Mouse (Mus musculus) heart, adult 2 months (tissue): ENCODE results near the gene Prkar2b. TPM values are rescaled to one million over a fixed set of nuclear protein-coding genes. Genes with fewer than 3 reads are reported as not detected.

Experiments used
- DNase-seq, 2 experiments: peaks; one replicate each; pipeline ENCODE4 v3.0.0; 2021
- H3K27ac ChIP-seq: fragments of 200-600 bp; 2 replicates; pipeline ENCODE4 v1.8.1; 2022
- H3K27me3 ChIP-seq: fragments of 200-500 bp; 2 replicates; pipeline ENCODE4 v1.6.1; 2012; ENCODE audit warnings: mild to moderate bottlenecking, low read length, inconsistent platforms, mixed read lengths; ENCODE audit not compliant: control insufficient read depth, insufficient read depth
- H3K36me3 ChIP-seq: fragments of 200-500 bp; 2 replicates; pipeline ENCODE4 v1.6.1; 2012; ENCODE audit warnings: low read length, inconsistent platforms; ENCODE audit not compliant: control insufficient read depth, insufficient read depth
- H3K4me1 ChIP-seq: fragments of 200-500 bp; 2 replicates; pipeline ENCODE4 v1.6.1; 2011; ENCODE audit warnings: low read length; ENCODE audit not compliant: control insufficient read depth, insufficient read depth
- H3K4me3 ChIP-seq: fragments of 200-600 bp; 2 replicates; pipeline ENCODE4 v1.8.1; 2022
- H3K79me2 ChIP-seq: fragments of 200-500 bp; replicated peaks from 2 replicates; pipeline ENCODE4 v1.6.1; 2012; ENCODE audit warnings: mild to moderate bottlenecking, inconsistent platforms, low read length, moderate library complexity, mixed read lengths; ENCODE audit not compliant: control insufficient read depth, insufficient read depth
- H3K9ac ChIP-seq: fragments of 200-500 bp; 2 replicates; pipeline ENCODE4 v1.6.1; 2012; ENCODE audit warnings: low read depth, mild to moderate bottlenecking, control low read depth, inconsistent platforms, low read length, mixed read lengths
- CTCF ChIP-seq: fragments of 200-600 bp; IDR thresholded peaks from 2 replicates; pipeline ENCODE4 v1.8.1; 2022; ENCODE audit warnings: antibody characterized with exemption, mild to moderate bottlenecking, moderate library complexity
- EP300 ChIP-seq: fragments of 200-500 bp; IDR thresholded peaks from 2 replicates; pipeline ENCODE4 v1.6.1; 2011; ENCODE audit warnings: low read depth, low read length, control low read depth; ENCODE audit not compliant: insufficient read depth
- POLR2A ChIP-seq: fragments of 200-500 bp; IDR thresholded peaks from 2 replicates; pipeline ENCODE4 v1.6.1; 2011; ENCODE audit warnings: mild to moderate bottlenecking, low read depth, low read length, control low read depth; ENCODE audit not compliant: insufficient read depth
- WGBS: fragments of 180-500 bp; shearing (Covaris S2); methylation state at CpG from one replicate; pipeline ENCODE4 v1.1.7; 2018; 5-methylcytosine and 5-hydroxymethylcytosine counted together
- intact Hi-C: fragments of 180-260 bp; cut with DNase I; formaldehyde crosslinking; loops from one replicate; pipeline ENCODE4 v1.15.1; 2025
- polyA plus RNA-seq: library from polyadenylated mRNA; depleted of rRNA; stranded (reverse); fragments of >200 nt; gene quantifications from 2 replicates; pipeline ENCODE4 v1.2.3, GENCODE M21; 2012
- total RNA-seq, 2 experiments: library from RNA; stranded (reverse); gene quantifications; 2 replicates each; pipeline ENCODE4 v1.2.3; 2021

Prkar2b gene
- total and polyA plus RNA-seq, 3 experiments = 5.4 to 10.4 (median 7.9) TPM

GRCm38 (mm10) chr12:31976544-31976943 is 84.6 kb downstream of the Prkar2b start:
- no peak for DNase-seq
- H3K27ac ChIP-seq = no peak overlapping the region
- no peaks in the 10 kb centered on the region for H3K79me2 ChIP-seq
- H3K9ac ChIP-seq = no peak overlapping the region
- TF ChIP-seq CTCF (peak; percentile 42), EP300 (no peak)
- H3K4me3 ChIP-seq = no peak overlapping the region
- H3K27me3 ChIP-seq = no peaks in the 10 kb centered on the region
- intact Hi-C loops = no loop called here
- 60% methylated on average over 7 of the region's 7 CpGs for WGBS
- no peaks in the 10 kb centered on the region for H3K4me1 ChIP-seq
- H3K36me3 ChIP-seq = no peaks in the 10 kb centered on the region

GRCm38 (mm10) chr12:31973473-31974172 is 87.5 kb downstream of the Prkar2b start:
- H3K27ac ChIP-seq = peak overlapping the region; percentile 31; the same call in 1 of the 2 replicates
- H3K4me1 ChIP-seq = no peaks in the 10 kb centered on the region
- intact Hi-C loops = no loop called here
- no peaks in the 10 kb centered on the region for H3K79me2 ChIP-seq
- TF ChIP-seq CTCF (no peak), POLR2A (no peak), EP300 (peak; percentile 96)
- no peaks in the 10 kb centered on the region for H3K36me3 ChIP-seq
- 38% methylated on average over 13 of the region's 13 CpGs for WGBS
- no peak overlapping the region for H3K9ac ChIP-seq
- no peak overlapping the region for H3K4me3 ChIP-seq
- peak; percentile 72 to 85 for DNase-seq
- H3K27me3 ChIP-seq = no peaks in the 10 kb centered on the region

- intact Hi-C loops = no loop called here
- H3K9ac ChIP-seq = no peak overlapping the region
- H3K27ac ChIP-seq = no peak overlapping the region
- no peaks in the 10 kb centered on the region for H3K79me2 ChIP-seq
- no peak overlapping the region for H3K4me3 ChIP-seq
- 82% methylated on average over 8 of the region's 8 CpGs for WGBS
- no peaks in the 10 kb centered on the region for H3K36me3 ChIP-seq
- no peak for TF ChIP-seq POLR2A
- H3K27me3 ChIP-seq = no peaks in the 10 kb centered on the region
- DNase-seq = no peak
- H3K4me1 ChIP-seq = no peaks in the 10 kb centered on the region
These were observed 89.5 kb downstream of the Prkar2b start for GRCm38 (mm10) chr12:31971547-31971946.

- Histone ChIP-seq H3K9ac (no peak overlapping the region), H3K27ac (no peak overlapping the region), H3K4me3 (no peak overlapping the region), H3K27me3 (no peaks in the 10 kb centered on the region), H3K36me3 (no peaks in the 10 kb centered on the region), H3K4me1 (no peaks in the 10 kb centered on the region), H3K79me2 (no peaks in the 10 kb centered on the region)
- no peak for DNase-seq
- intact Hi-C loops = no loop called here
- WGBS = 16% methylated on average over 1 of the region's 1 CpGs
- no peak for TF ChIP-seq EP300
- no peak for TF ChIP-seq POLR2A
- no peak for TF ChIP-seq CTCF
These were observed 92.0 kb downstream of the Prkar2b start for GRCm38 (mm10) chr12:31969111-31969510.

GRCm38 (mm10) chr12:31967536-31967935 is 93.6 kb downstream of the Prkar2b start:
- H3K27ac ChIP-seq = no peak overlapping the region
- intact Hi-C loops = loop anchor here (1.0 kb wide), 2 partner anchors 177 to 279 kb away; no protein-coding TSS in a partner anchor
- DNase-seq = peak in 1 of 2 experiments; percentile 36
- no peak overlapping the region for H3K9ac ChIP-seq
- H3K4me1 ChIP-seq = no peaks in the 10 kb centered on the region
- peak; percentile 99 for TF ChIP-seq CTCF
- no peak for TF ChIP-seq EP300
- no peak for TF ChIP-seq POLR2A
- no peaks in the 10 kb centered on the region for H3K79me2 ChIP-seq
- no peaks in the 10 kb centered on the region for H3K27me3 ChIP-seq
- H3K36me3 ChIP-seq = no peaks in the 10 kb centered on the region
- 4% methylated on average over 2 of the region's 2 CpGs for WGBS
- no peak overlapping the region for H3K4me3 ChIP-seq

- Histone ChIP-seq H3K36me3 (no peaks in the 10 kb centered on the region), H3K4me3 (no peak overlapping the region), H3K79me2 (no peaks in the 10 kb centered on the region), H3K4me1 (no peaks in the 10 kb centered on the region), H3K9ac (no peak overlapping the region), H3K27ac (no peak overlapping the region), H3K27me3 (no peaks in the 10 kb centered on the region)
- WGBS = 70% methylated on average over 4 of the region's 4 CpGs
- DNase-seq = no peak
- intact Hi-C loops = no loop called here
- TF ChIP-seq CTCF (no peak), EP300 (no peak), POLR2A (no peak)
These were observed 94.7 kb downstream of the Prkar2b start for GRCm38 (mm10) chr12:31966405-31966804.
